Mouse (Mus musculus): ENCODE measurements around the gene Dynlt1b.
"Not testable (repeated sequence)": the region's sequence is repeated elsewhere in the genome, so short reads cannot be mapped to it uniquely, and the experiment has no call there.

Gene Dynlt1b

DNA sequence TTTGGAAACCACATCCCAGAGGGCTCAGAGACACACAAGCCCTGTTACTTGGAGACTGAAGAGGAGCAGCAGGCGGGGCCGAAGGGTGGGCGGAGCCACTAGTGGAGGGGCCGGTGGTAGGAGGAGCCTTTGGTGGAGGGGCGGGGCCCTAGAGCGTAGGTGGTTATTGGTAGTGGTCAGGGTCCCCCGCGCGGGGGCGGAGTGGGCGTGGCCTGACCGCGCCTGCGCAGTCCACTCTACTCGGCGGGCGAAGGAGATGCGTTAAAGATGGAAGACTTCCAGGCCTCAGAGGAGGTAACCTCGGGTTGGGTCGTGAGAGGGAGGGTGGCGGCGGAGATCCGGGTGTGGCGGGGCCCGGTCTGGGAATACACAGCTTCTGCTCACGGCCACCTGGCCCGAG, at the start of gene Dynlt1b:
Gene Dynlt1b (plus strand): TSS at position 168 of the 400 bp plus-strand sequence.
- peak; percentile 100 for DNase-seq (ENCODE audit: low spot score in 2 of 2)

DNA sequence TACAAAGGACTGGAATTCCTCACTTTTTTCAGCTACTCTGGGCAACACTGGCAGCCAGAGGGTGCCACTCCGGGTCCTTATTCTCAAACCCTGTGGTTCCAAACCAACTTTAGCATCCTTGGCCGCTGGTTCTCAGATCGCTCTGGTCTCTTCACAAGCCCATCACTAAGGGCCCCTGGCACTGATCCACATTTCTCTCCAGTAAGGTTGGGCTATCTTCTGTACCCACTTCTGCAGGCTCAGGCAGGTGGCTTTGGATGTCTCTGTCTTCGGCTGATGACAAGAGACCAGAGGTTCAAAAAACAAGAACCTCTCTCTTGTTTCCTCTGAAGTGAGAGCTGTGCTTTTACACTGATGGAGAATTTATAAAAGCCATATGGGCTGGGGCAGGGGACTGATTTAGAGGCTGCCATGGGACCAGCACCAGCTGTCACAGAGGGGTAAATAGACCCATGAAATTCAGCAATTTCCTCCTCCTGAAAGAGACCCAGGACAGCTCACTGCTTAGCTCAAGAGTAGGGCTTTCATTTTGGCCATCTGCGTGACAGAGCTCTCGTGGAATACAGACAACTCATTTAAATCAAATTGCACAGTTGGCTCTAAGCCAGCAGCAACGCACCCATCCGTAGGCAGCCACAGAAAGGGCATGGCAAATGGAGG, 49.6 kb upstream of the Dynlt1b start:
- DNase-seq (ENCODE audit: low spot score in 2 of 2) = not testable (repeated sequence)

DNA sequence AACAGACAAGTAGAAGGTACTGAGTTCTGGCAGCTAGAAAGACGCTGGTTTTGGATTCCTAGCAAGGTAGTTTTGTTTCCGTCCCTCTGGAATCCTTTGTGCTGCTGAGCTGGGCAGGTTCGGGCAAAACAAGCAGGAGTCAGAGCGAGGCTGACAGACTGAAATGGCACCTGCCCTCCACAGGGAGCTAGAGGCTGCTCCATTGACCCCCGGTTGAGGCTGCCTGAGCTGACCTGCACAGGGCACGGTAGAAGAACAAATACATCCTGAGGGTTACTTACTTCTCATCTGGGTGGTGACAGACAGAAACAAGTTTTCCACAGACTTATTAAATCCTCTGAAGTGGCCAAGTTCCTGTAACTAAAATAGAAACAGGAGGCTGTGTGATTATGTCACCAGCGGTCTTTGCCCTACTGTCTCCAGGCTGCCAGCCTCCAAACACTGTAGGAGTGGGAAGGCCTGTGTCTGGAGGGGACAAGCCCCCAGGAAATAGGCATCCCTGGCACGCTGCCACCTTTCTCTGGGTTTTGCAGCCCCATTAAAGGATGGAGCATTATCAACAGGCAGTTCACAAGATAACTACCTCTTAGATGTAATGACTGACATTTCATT, 48.7 kb upstream of the Dynlt1b start:
- DNase-seq (ENCODE audit: low spot score in 2 of 2) = not testable (repeated sequence)

DNA sequence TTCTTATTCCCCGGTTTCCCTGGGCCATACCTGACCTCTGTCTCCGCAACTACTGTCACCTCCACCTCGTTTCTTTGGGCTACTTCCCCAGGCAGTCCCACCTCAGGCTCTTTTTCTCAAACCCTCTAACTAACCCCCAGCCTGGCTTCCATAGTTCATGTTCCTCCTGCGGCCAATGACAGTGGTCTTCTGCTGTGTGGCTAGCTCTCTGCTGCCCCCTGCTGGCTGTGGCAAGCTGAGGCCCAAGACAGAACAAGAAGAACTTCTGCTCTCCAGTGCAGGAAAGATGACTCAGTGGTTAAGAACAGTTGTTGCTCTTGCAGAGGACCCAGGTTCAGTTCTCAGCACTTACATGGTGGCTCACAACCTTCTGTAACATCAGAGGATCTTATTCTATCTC, 43.0 kb upstream of the Dynlt1b start:
- not testable (repeated sequence) for DNase-seq (ENCODE audit: low spot score in 2 of 2)

DNA sequence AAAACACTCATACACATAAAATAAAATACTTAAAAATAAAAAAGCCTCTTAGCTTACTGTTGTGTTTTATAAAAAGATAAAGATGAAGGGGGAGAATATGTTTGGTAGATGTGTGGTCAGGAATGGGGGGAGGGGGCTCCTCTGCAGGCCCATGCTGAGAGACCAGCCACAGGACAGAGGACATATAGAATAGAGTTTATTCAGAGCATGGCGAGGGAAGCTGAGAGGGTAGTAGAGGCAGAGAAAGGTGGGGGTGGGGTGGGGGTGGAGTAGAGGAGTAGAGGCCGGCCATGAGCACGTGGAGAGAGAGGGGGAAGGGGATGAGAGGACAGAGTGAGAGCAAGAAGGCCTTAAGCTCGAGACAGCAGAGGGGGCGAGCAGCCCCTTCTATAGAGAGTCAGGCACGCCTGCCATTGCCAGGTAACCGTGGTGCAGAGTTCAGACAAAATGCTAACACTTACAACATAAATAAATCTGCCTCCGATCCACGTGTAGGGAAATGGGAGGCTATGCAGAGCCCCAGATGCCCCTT, 42.5 kb upstream of the Dynlt1b start:
- not testable (repeated sequence) for DNase-seq (ENCODE audit: low spot score in 2 of 2)

DNA sequence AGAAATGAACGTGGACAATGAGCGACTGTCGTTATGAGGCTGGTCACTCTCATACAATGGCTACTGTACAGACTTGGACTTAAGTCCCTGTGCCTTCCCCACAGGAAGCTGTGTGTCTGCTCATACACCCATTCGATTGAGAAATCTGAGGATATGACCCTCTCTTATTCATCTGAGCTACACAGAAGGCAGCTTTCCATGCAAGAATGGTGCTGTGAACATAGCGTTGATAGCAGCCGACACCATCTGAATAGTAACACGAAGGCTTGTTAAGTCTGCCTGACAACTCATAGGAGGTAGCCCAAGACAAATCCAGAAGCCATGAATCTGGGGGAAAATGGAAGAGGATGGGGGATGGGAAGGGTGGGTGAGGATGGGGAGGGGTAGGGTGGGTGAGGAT, 40.4 kb upstream of the Dynlt1b start:
- DNase-seq (ENCODE audit: low spot score in 2 of 2) = not testable (repeated sequence)

DNA sequence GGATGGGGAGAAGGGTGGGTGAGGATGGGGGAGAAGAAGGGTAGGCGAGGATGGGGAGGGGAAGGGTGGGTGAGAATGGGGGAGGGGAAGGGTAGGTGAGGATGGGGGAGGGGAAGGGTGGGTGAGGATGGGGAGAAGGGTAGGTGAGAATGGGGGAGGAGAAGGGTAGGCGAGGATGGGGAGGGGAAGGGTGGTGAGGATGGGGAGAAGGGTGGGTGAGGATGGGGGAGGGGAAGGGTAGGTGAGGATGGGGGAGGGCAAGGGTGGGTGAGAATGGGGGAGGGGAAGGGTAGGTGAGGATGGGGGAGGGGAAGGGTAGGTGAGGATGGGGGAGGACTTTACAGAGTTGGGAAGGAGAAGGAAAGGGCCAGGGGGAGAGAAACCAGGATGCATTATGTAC, 39.2 kb upstream of the Dynlt1b start:
- DNase-seq (ENCODE audit: low spot score in 2 of 2) = not testable (repeated sequence)

DNA sequence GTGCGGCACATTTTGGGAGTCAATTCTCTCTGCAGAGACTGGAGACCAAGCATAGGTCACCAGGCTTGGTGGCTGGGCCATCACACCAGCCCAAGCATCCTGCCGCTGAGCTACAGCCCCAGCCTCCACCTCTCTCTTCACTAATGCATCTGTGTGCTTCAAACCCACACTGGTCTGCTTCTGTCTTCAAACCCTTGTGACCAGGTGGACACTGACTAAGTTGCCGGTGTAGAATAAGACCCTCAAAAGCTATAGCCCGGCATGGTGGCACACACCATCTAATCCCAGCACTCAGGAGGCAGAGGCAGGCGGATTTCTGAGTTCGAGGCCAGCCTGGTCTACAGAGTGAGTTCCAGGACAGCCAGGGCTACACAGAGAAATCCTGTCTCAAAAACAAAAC, 38.2 kb upstream of the Dynlt1b start:
- DNase-seq (ENCODE audit: low spot score in 2 of 2) = not testable (repeated sequence)

DNA sequence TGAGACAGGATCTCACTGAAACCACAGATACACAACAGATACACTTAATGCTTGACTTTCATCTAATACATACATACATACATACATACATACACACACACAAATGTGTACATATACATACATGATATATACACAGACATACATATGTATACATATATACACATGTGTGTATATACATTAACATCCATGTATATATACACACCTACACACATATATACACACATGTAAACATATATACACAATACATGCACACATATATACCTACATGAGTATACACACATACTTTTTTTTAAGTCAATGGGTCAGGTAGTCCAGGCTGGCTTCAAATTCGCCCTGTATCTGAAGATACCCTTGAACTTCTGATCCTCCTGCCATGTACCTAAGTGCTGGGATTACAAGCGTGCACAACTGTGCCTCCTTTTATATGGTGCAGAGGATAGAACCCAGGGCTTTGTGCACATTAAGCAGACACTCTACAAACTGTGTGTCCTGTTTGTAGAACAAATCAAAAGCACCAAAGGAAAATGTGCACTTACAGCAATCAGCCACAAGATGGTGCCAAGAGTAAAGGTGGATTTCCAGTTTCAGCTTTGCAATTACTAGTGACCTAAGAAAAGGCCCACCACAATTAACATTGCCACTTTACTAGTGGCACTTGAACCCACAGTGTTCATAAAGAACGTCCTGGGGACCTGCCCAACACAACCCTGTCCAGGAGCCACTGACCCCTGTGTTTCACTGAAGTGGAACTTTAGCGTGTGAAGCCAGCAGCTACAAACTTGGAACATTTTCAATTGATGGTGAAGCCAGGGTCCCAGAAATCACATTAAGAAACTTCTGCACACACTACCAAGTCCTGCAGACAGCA, 37.2 kb upstream of the Dynlt1b start:
- DNase-seq (ENCODE audit: low spot score in 2 of 2) = not testable (repeated sequence)

DNA sequence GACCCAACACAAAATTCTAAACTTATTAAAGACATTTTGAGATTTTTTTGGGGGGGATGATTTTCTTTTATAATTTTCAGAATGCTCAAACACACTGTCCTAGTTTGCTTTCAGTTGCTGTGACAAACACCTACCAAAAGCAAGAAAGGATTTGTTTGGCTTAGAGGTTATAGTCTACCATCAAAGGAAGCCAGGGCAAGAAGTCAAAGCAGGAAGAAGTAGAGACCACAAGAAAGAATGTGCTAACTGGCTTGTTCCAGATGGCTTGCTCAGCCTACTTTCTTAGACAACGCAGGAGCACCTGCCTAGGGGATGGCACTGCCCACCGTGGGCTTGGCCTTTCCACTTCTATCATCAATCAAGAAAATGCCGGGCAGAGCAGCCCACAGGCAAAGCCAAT, 31.8 kb upstream of the Dynlt1b start:
- not testable (repeated sequence) for DNase-seq (ENCODE audit: low spot score in 2 of 2)

DNA sequence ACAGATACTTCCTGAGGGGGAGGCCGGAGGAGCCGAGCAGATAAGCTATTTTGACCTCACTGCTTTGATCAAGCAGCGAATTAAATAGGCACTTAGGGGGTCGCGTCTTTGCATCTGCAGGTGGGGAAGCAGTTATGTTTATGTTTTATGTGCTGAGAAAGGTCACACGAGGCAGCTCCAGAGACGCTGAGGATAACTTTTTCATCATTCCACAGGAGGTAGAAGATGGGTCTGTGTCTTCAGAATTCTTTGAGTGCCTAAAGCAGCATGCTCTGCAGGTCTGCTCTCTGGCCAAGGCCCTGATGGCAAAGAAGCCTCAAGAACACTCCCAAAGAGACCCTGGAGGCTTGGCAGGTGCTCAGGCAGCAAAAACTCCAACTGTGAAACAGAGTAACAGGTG, 31.1 kb upstream of the Dynlt1b start:
- peak in 1 of 2 experiments; percentile 27 for DNase-seq (ENCODE audit: low spot score in 2 of 2)

DNA sequence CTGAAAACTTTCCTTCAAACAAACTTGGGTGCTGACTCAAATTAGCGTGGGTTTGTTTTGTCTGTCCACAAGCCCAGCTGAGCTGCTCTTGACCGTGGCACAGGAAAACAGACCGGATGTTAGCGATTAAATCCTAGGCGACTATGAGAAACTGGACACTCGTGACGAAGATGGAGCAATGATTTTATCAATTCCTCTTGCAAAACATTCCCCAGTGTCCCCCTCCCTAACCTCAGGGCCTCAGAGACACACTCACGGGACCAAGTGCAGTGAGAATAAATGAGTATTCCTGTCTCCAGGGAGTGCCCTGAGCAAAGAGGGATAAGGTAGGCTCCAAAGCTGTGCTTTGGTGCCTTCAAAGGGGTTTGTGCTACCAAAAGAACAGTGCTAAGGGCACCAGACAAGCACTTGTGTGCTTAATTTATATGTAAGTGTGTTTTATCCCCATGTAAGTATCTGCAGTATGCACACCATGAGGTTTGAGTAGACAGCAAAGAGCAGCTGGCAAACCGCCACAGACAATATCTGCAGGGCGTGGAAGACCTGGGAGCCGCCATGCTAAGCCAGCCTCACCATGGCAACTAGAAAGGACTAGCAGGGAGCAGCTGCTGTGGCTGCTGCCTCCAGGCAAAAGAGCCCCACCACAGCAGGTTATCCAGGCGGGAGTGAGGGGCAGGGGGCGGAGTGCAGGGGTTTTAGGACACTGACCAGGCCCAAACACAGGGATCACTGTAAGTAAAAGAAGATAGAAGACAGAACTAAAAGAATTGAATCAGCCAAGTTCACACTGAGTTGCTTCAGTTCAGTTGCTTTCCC, 30.4 kb upstream of the Dynlt1b start:
- DNase-seq (ENCODE audit: low spot score in 2 of 2) = peak in 1 of 2 experiments; percentile 77

DNA sequence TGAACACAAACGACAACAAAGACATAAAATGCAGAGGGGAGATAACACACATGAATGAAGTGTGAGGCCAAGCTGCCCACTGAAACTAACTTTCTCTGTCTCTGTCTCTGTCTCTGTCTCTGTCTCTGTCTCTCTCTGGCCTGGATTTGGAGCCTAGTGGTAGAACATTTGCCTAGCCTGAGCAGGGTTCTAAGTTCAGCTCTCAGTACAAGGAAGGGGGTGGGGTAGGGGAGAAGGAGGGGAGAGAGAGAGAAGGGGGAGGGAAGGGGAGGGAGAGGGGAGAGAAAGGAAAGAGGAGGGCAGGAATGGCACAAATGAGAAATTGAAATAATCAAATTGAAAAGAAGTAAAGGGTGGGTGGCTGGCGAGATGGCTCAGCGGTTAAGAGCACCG, 29.8 kb upstream of the Dynlt1b start:
- not testable (repeated sequence) for DNase-seq (ENCODE audit: low spot score in 2 of 2)

DNA sequence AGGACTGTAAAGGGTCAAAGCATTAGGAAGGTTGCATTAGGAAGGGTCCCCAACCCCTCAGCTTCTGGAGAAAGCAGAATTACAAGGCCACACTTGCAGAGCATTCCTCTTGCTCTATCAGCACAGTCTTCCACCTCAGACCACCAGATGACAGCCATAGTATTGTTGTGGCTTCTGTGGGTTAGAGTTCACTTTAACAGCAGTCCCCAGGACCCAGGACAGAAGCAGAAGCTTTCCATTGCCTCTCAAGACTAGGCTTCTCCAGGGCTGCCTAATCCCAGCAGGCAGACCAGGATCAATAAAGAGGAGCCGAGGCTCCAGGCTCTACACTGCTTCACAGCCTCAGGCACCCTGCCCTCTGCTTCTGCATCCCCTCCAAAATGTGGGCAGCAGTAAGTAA, 25.4 kb upstream of the Dynlt1b start:
- not testable (repeated sequence) for DNase-seq (ENCODE audit: low spot score in 2 of 2)

DNA sequence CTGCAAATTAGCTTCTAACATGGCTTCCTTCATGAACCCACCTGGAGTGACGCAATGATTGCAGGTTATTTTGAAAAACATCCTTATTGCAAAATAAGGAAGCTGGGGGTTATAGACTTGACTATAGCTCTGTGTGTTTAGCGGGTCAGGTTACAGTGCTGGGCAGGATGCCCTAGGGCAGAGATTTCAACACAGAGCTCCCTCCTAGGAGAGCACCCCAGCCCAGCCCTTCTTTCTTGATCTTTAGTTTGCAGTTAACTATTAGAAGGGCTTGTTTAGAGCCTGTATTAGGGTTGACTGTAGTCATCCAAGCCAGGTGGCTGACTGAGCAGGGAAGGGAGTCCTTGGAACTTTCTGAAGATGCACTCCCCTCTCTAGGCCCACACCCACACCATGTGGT, 22.9 kb upstream of the Dynlt1b start:
- DNase-seq (ENCODE audit: low spot score in 2 of 2) = peak; percentile 65 to 88

DNA sequence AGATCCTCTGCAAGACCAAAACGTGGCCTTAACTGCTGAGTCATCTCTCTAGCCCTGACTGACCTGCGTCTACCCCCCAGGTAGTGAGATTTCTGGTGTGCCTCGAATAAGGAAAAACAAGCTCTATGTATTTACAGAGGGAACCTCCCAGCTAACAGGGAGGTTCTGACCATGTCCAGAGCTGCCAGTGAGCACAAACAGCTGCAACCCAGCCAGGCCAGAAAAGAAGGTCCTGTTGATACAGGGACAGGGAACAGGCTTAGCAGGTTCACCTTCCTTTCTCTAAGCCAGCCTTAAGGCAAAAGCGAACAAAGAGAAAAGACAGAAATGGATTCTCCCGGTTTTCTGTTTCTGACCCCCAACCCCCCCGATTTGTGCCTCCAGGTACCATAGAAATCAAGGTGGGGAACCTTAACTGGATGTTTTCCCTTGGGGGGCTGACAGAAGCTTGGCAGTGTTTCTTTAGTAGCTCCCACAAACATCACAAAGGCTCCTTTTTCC, 19.1 kb upstream of the Dynlt1b start:
- DNase-seq (ENCODE audit: low spot score in 2 of 2) = peak in 1 of 2 experiments; percentile 34

DNA sequence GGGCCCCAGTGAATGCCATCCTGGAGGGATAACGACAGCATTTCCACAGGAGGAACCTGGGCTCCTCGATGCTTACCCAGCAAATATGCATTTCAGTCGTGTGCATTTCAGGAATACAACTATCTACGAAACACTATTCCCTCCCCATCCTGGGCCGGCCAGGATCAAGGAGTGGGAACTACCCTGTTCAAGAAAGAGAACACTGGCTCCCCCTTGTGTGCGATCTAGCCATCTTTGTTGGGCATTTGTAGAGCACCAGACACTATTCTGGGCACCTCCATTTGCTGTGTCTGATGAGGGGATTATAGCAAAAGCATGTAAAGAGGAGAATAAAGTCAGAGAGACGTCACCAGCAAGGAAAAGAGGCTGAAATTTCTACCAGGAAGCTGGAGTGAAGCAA, 12.8 kb upstream of the Dynlt1b start:
- DNase-seq (ENCODE audit: low spot score in 2 of 2) = not testable (repeated sequence)

DNA sequence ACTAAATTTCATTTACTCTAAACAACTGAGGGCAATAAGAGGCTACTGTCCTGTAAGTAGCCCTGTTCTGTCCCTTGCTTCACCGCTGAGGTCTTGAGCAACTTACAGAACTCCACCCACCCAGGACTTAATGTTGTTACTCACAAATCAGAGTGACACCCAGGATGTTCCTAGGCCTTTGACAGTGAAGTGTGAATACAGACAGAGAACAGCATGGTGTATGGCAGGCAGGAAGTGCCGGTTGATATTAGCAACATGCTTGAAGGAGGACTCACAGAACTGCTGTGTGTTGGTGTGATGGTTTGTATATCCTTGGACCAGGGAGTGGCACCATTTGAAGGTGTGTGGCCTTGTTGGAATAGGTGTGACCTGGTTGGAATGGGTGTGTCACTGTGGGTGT, 9.4 kb upstream of the Dynlt1b start:
- DNase-seq (ENCODE audit: low spot score in 2 of 2) = not testable (repeated sequence)

DNA sequence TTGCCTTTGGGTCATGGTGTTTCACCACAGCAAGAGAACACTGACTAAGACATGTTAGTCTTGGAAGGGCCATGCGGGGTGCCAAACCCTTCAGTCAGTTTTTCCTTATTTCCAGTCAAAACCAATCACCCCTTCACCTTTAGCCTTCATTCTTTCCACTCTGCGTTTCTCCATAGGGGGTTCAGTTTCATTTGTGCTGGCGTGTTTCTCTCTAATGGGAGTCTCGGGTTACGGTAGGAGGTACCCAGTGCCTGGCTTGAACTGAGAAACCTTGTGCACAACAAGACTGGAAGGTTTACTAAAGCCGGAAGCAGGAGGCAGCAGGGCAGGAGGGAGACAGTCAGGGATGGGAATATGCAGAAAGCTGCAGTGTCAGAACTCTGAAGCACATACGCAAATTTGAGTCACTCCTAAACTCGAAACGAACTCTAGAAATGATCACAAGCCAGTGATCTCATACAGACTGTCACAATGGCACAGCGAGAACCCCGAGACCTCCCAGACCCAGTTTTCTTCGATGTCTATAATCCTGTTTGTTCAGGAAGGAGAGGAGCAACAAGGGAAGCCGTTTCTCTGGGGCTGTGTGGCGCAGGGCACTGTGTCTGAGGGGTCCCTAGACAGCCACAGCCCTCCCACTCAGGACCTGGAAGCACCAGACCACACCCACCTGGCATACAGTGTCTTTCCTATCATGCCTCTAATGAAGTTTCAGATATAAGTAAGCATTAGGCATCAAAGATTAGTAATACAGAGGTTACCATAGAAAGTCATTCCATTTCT, 8.2 kb upstream of the Dynlt1b start:
- not testable (repeated sequence) for DNase-seq (ENCODE audit: low spot score in 2 of 2)

DNA sequence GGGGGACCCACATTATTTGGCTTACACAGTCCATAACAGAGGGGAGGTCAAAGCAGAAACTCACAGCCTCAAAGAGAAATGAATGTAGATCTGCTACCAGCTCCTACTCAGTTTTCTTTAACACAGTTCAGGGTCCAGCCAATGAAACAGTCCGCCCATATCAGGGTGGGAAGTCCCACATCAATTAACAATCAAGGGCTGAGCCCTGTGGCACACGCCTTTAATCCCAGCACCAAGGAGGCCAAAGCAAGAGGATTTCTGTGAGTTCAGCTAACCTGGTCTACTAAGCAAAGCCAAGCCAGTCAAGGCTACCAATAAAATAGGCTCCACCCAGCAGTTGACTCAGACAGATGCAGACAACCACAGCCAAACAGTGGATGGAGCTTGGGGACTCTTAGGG, 7.5 kb upstream of the Dynlt1b start:
- not testable (repeated sequence) for DNase-seq (ENCODE audit: low spot score in 2 of 2)
